ENCODE assay signal across 16 mouse cellular contexts in the genomic region with DNA sequence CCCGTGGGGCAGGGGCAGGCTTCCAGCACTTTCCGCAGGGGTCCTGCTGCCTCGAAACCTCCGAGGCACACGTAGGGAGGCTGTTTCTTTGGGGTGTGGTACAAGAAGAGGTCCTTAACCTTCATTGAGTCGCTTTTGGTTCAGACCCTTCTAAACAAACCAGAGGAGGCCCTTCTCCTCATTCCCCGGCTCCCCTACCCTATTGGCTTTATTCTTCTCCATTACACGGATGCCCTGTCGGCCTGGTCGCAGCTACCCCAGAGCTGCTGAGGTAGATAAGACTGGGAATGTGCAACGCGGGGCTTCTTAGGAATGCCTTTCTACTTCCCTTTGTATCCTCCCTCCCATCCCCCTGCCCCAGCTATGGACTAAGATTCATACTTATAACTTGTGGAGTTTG. TPM values are rescaled to one million over a fixed set of nuclear protein-coding genes. Genes with fewer than 3 reads are reported as not detected.
A peak's percentile ranks its signal among the peaks of the same experiment; 100 is the strongest.
DNase-seq lines count a peak whose midpoint lies in the region; ATAC-seq and TF ChIP-seq lines count a peak whose summit lies in the region.
"Had no signal": no experiment of that assay in that cellular context is flagged by ENCODE, and none has a peak within 500 bp of the region (broad histone marks: within the 10 kb centered on the region; RNA-seq: fewer than 3 reads in every experiment).

No protein-coding gene starts in this region.

- H3K4me2 ChIP-seq in heart, embryonic 13.5 days = peak overlapping the region; percentile 49
- peak overlapping the region; percentile 79 for H3K4me2 ChIP-seq in lung, embryonic 16.5 days (ENCODE audit: low read depth, low read length)
- H3K4me2 ChIP-seq in intestine, postnatal 0 days (replicated peaks; ENCODE audit: low read depth) = peak overlapping the region; percentile 83
- H3K4me2 ChIP-seq in midbrain, embryonic 11.5 days = no peak overlapping the region
- H3K4me2 ChIP-seq: limb, embryonic 13.5 days had no signal

- H3K9ac ChIP-seq in heart, embryonic 13.5 days = peak overlapping the region; percentile 44; the same call in 1 of the 2 replicates
- H3K9ac ChIP-seq in lung, embryonic 16.5 days (ENCODE audit: low read length) = peak overlapping the region; percentile 79
- H3K9ac ChIP-seq in intestine, postnatal 0 days (ENCODE audit: low read depth, low read length) = peak overlapping the region; percentile 37; the same call in 1 of the 2 replicates
- H3K9ac ChIP-seq in midbrain, embryonic 11.5 days (ENCODE audit: low read length) = no peak overlapping the region
- H3K9ac ChIP-seq: limb, embryonic 13.5 days had no signal

- peak overlapping the region; percentile 15; the same call in 1 of the 2 replicates for H3K27ac ChIP-seq in heart, embryonic 13.5 days (replicated peaks)
- H3K27ac ChIP-seq in lung, embryonic 16.5 days (ENCODE audit: low read length) = peak overlapping the region; percentile 94
- peak overlapping the region; percentile 73; the same call in 1 of the 2 replicates for H3K27ac ChIP-seq in intestine, postnatal 0 days (ENCODE audit: low read depth, low read length)
- H3K27ac ChIP-seq in midbrain, embryonic 11.5 days (ENCODE audit: low read depth, low read length) = no peak overlapping the region
- H3K27ac ChIP-seq: heart, adult 2 months; limb, embryonic 13.5 days had no signal

- WGBS in heart, embryonic 13.5 days = 8% methylated on average over 12 of the region's 12 CpGs
- WGBS in lung, embryonic 16.5 days = 11% methylated on average over 12 of the region's 12 CpGs
- 32% methylated on average over 12 of the region's 12 CpGs for whole genome bisulfite sequencing in intestine, postnatal 0 days
- under 1% methylated on average over 12 of the region's 12 CpGs for WGBS in midbrain, embryonic 11.5 days

- no peaks in the 10 kb centered on the region for H3K36me3 ChIP-seq in heart, embryonic 13.5 days
- no peaks in the 10 kb centered on the region for H3K36me3 ChIP-seq in lung, embryonic 16.5 days (ENCODE audit: control insufficient read depth, insufficient read depth, low read length)
- H3K36me3 ChIP-seq in intestine, postnatal 0 days (ENCODE audit: control insufficient read depth, insufficient read depth) = no peaks in the 10 kb centered on the region
- no peaks in the 10 kb centered on the region for H3K36me3 ChIP-seq in midbrain, embryonic 11.5 days (ENCODE audit: control insufficient read depth, insufficient read depth, low read length)
- H3K36me3 ChIP-seq: G1E; limb, embryonic 13.5 days had no signal

- peaks cover 100% of the 10 kb centered on the region for H3K27me3 ChIP-seq in heart, embryonic 13.5 days (replicated peaks)
- peaks cover 24% of the 10 kb centered on the region for H3K27me3 ChIP-seq in lung, embryonic 16.5 days (ENCODE audit: control insufficient read depth, insufficient read depth, low read depth, low read length)
- H3K27me3 ChIP-seq in intestine, postnatal 0 days (replicated peaks; ENCODE audit: control insufficient read depth, insufficient read depth, low read length) = peaks cover 13% of the 10 kb centered on the region
- peaks cover 100% of the 10 kb centered on the region for H3K27me3 ChIP-seq in midbrain, embryonic 11.5 days (ENCODE audit: control insufficient read depth, insufficient read depth, low read length)

- H3K4me3 ChIP-seq in heart, embryonic 13.5 days = peak overlapping the region; percentile 9; the same call in 1 of the 2 replicates
- H3K4me3 ChIP-seq in lung, embryonic 16.5 days (ENCODE audit: low read length) = peak overlapping the region; percentile 45
- H3K4me3 ChIP-seq in intestine, postnatal 0 days (ENCODE audit: low read depth, low read length) = no peak overlapping the region
- H3K4me3 ChIP-seq in midbrain, embryonic 11.5 days (ENCODE audit: low read depth, low read length) = no peak overlapping the region
- H3K4me3 ChIP-seq: heart, adult 2 months; limb, embryonic 13.5 days had no signal

- DNase-seq in heart, adult 11 months = no peak
- DNase-seq in lung, postnatal 14 days = no peak
- no peak for DNase-seq in adrenal gland, postnatal 4 days (ENCODE audit: low spot score in 2 of 2)
- DNase-seq in retina, embryonic 14.5 days (ENCODE audit: low spot score) = no peak
- DNase-seq in midbrain, embryonic 11.5 days (ENCODE audit: low spot score, missing footprints) = no peak
- DNase-seq: adrenal gland, postnatal 36 days; cerebellum, adult 18-20 months; heart, adult 2 months; kidney, adult 8-10 months; retina, postnatal 1 day had no signal

- no peaks in the 10 kb centered on the region; the same call in 1 of the 2 replicates for H3K4me1 ChIP-seq in heart, embryonic 13.5 days
- H3K4me1 ChIP-seq in lung, embryonic 16.5 days (replicated peaks; ENCODE audit: control insufficient read depth, insufficient read depth, low read length) = peaks cover 19% of the 10 kb centered on the region
- no peaks in the 10 kb centered on the region; the same call in 1 of the 2 replicates for H3K4me1 ChIP-seq in intestine, postnatal 0 days (replicated peaks; ENCODE audit: control insufficient read depth, insufficient read depth, low read length)
- H3K4me1 ChIP-seq in midbrain, embryonic 11.5 days (ENCODE audit: control insufficient read depth, insufficient read depth, low read length) = no peaks in the 10 kb centered on the region
- H3K4me1 ChIP-seq: limb, embryonic 13.5 days had no signal

- H3K9me3 ChIP-seq in heart, embryonic 13.5 days = no peaks in the 10 kb centered on the region
- H3K9me3 ChIP-seq in lung, embryonic 16.5 days (ENCODE audit: control insufficient read depth, low read length) = no peaks in the 10 kb centered on the region
- no peaks in the 10 kb centered on the region for H3K9me3 ChIP-seq in intestine, postnatal 0 days (ENCODE audit: control insufficient read depth)
- no peaks in the 10 kb centered on the region for H3K9me3 ChIP-seq in midbrain, embryonic 11.5 days (ENCODE audit: control insufficient read depth, low read length)
- H3K9me3 ChIP-seq: G1E; limb, embryonic 13.5 days had no signal

- no peak for ATAC-seq in heart, embryonic 13.5 days (ENCODE audit: extremely low read depth, insufficient number of reproducible peaks, low FRiP score, low TSS enrichment)
- ATAC-seq in lung, embryonic 16.5 days (ENCODE audit: low read depth) = no peak
- ATAC-seq in intestine, postnatal 0 days = no peak
- no peak for ATAC-seq in midbrain, embryonic 11.5 days (ENCODE audit: low FRiP score)

- no peak for TF ChIP-seq CTCF in intestine, postnatal 0 days (IDR thresholded peaks at IDR 0.05; ENCODE audit: low read depth)

RNA-seq across cellular contexts. Expression of a gene that starts 3.6 kb away (rescaled TPM):
- polyA plus RNA-seq in heart, embryonic 13.5 days (2015; fragmentation: Nextera tagmentation; extraction: Ambion mirVana) = 0.31 and 1.1 TPM in 2 replicates
- polyA plus RNA-seq in lung, embryonic 16.5 days (2015; fragmentation: Nextera tagmentation; extraction: Ambion mirVana) = 2.1 and 2.6 TPM in 2 replicates
- polyA plus RNA-seq in intestine, postnatal 0 days (2015; fragmentation: Nextera tagmentation; extraction: Ambion mirVana) = 1.1 and 1.3 TPM in 2 replicates
- 10 to 100 TPM; 40.5 to 44.5 TPM for total RNA-seq in adrenal gland, postnatal 4 days (2021)
- not detected in 2 replicates for polyA plus RNA-seq in midbrain, embryonic 11.5 days (2014; fragmentation: Nextera tagmentation; extraction: Ambion mirVana)
- total RNA-seq: layer of hippocampus, postnatal 25 days had no signal

RNA-seq across cellular contexts. Expression of a gene that starts 8.6 kb away (rescaled TPM):
- polyA plus RNA-seq in heart, embryonic 13.5 days (2015; fragmentation: Nextera tagmentation; extraction: Ambion mirVana) = 0.43 and 0.59 TPM in 2 replicates
- polyA plus RNA-seq in lung, embryonic 16.5 days (2015; fragmentation: Nextera tagmentation; extraction: Ambion mirVana) = 3.4 TPM in 2 replicates
- 1.1 and 1.5 TPM in 2 replicates for polyA plus RNA-seq in intestine, postnatal 0 days (2015; fragmentation: Nextera tagmentation; extraction: Ambion mirVana)
- 10 to 100 TPM; 19.8 to 22.0 TPM for total RNA-seq in adrenal gland, postnatal 4 days (2021)
- not detected in 2 replicates for polyA plus RNA-seq in midbrain, embryonic 11.5 days (2014; fragmentation: Nextera tagmentation; extraction: Ambion mirVana)
- total RNA-seq: G1E; layer of hippocampus, postnatal 25 days had no signal

RNA-seq across cellular contexts. Expression of a gene that starts 23.6 kb away (rescaled TPM):
- 3.8 and 5.5 TPM in 2 replicates for polyA plus RNA-seq in heart, embryonic 13.5 days (2015; fragmentation: Nextera tagmentation; extraction: Ambion mirVana)
- polyA plus RNA-seq in lung, embryonic 16.5 days (2015; fragmentation: Nextera tagmentation; extraction: Ambion mirVana) = 39.2 and 46.6 TPM in 2 replicates
- polyA plus RNA-seq in intestine, postnatal 0 days (2015; fragmentation: Nextera tagmentation; extraction: Ambion mirVana) = 14.7 and 15.8 TPM in 2 replicates
- 10 to 100 TPM; 26.5 to 27.8 TPM for total RNA-seq in adrenal gland, postnatal 4 days (2021)
- not detected in 2 replicates for polyA plus RNA-seq in midbrain, embryonic 11.5 days (2014; fragmentation: Nextera tagmentation; extraction: Ambion mirVana)
- total RNA-seq: layer of hippocampus, postnatal 25 days had no signal

RNA-seq across cellular contexts. Expression of a gene that starts 23.6 kb away (rescaled TPM):
- polyA plus RNA-seq in heart, embryonic 13.5 days (2015; fragmentation: Nextera tagmentation; extraction: Ambion mirVana) = 3.6 and 5.9 TPM in 2 replicates
- polyA plus RNA-seq in lung, embryonic 16.5 days (2015; fragmentation: Nextera tagmentation; extraction: Ambion mirVana) = 20.1 and 24.0 TPM in 2 replicates
- 8.4 and 9.4 TPM in 2 replicates for polyA plus RNA-seq in intestine, postnatal 0 days (2015; fragmentation: Nextera tagmentation; extraction: Ambion mirVana)
- total RNA-seq in adrenal gland, postnatal 4 days (2021) = 10 to 100 TPM; 21.0 to 26.0 TPM
- polyA plus RNA-seq in midbrain, embryonic 11.5 days (2014; fragmentation: Nextera tagmentation; extraction: Ambion mirVana) = not detected in 2 replicates
- total RNA-seq: layer of hippocampus, postnatal 25 days had no signal
- polyA plus RNA-seq: G1E had no signal

RNA-seq across cellular contexts. Expression of a gene that starts 34.4 kb away (rescaled TPM):
- 1.4 and 2.0 TPM in 2 replicates for polyA plus RNA-seq in heart, embryonic 13.5 days (2015; fragmentation: Nextera tagmentation; extraction: Ambion mirVana)
- 8.8 and 11.6 TPM in 2 replicates for polyA plus RNA-seq in lung, embryonic 16.5 days (2015; fragmentation: Nextera tagmentation; extraction: Ambion mirVana)
- polyA plus RNA-seq in intestine, postnatal 0 days (2015; fragmentation: Nextera tagmentation; extraction: Ambion mirVana) = 5.7 and 6.4 TPM in 2 replicates
- total RNA-seq in adrenal gland, postnatal 4 days (2021) = 10 to 100 TPM; 43.6 to 47.9 TPM
- not detected in 2 replicates for polyA plus RNA-seq in midbrain, embryonic 11.5 days (2014; fragmentation: Nextera tagmentation; extraction: Ambion mirVana)
- total RNA-seq: G1E; heart, adult 2 months; layer of hippocampus, postnatal 25 days had no signal
- polyA plus RNA-seq: heart, adult 2 months had no signal

Comparison
In these comparisons a context has a peak if more than half of its experiments do, and no peak if none do; other contexts are left out.
1. H3K4me3 ChIP-seq: peak in heart, embryonic 13.5 days (single experiment) and lung, embryonic 16.5 days (single experiment); none in intestine, postnatal 0 days (single experiment) and midbrain, embryonic 11.5 days (single experiment).